Mouse (Mus musculus) lung, postnatal 0 days (tissue): ENCODE data around the gene Tnfsf10.

Source experiments
- CTCF ChIP-seq: IDR thresholded peaks from 2 replicates; pipeline ENCODE4 v1.5.1; 2016; ENCODE audit warnings: antibody characterized with exemption, mild to moderate bottlenecking
- EP300 ChIP-seq: IDR thresholded peaks from 2 replicates; pipeline ENCODE4 v1.6.1; 2016; ENCODE audit warnings: antibody characterized with exemption, mild to moderate bottlenecking, control low read depth

GRCm38 (mm10) chr3:27284227-27284626, 32.6 kb upstream of the Tnfsf10 start:
- TF ChIP-seq CTCF (peak; percentile 42), EP300 (no peak)
